Mouse (Mus musculus) gastrocnemius, postnatal 25 days (tissue): ENCODE measurements around the gene Krt14. TPM values are rescaled to one million over a fixed set of nuclear protein-coding genes. Genes with fewer than 3 reads are reported as not detected.
"Not testable (repeated sequence)": the region's sequence is repeated elsewhere in the genome, so short reads cannot be mapped to it uniquely, and the experiment has no call there.

Experiments
- DNase-seq: peaks from one replicate; pipeline ENCODE4 v3.0.0; 2022
- long read RNA-seq, 2 experiments: library from polyadenylated mRNA; stranded (forward); transcript quantifications; one replicate each; pipeline ENCODE4 v2.0.0; 2021
- total RNA-seq, 2 experiments: library from RNA; stranded (reverse); gene quantifications; 1 replicate in 1 of 2; 2 replicates in 1 of 2; pipeline ENCODE4 v1.2.3; 2021

Krt14 gene
- not detected for total RNA-seq
- long read RNA-seq, experiment 1 = 0 reads
- long read RNA-seq, experiment 2 = 0 reads

- DNase-seq = no peak
Measured at GRCm38 (mm10) chr11:100207498-100207897, at the start of gene Krt14. Gene Krt14, minus strand, starts transcription at chr11:100207548.

GRCm38 (mm10) chr11:100255514-100255913, 48.2 kb upstream of the Krt14 start:
- no peak for DNase-seq

- no peak for DNase-seq
Measured at GRCm38 (mm10) chr11:100254360-100255090, 47.2 kb upstream of the Krt14 start.

GRCm38 (mm10) chr11:100248852-100249465, 41.6 kb upstream of the Krt14 start, which contains the start of gene Krt16:
Gene Krt16, minus strand, starts transcription at chr11:100248902.
- DNase-seq = no peak

- not testable (repeated sequence) for DNase-seq
Measured at GRCm38 (mm10) chr11:100246471-100246870, 39.1 kb upstream of the Krt14 start.

GRCm38 (mm10) chr11:100240272-100240671, 32.9 kb upstream of the Krt14 start:
- not testable (repeated sequence) for DNase-seq

- DNase-seq = no peak
Measured at GRCm38 (mm10) chr11:100221741-100222140, 14.4 kb upstream of the Krt14 start.

- no peak for DNase-seq
Measured at GRCm38 (mm10) chr11:100219304-100219703, 12.0 kb upstream of the Krt14 start.

GRCm38 (mm10) chr11:100208542-100208941, 1.2 kb upstream of the Krt14 start:
- DNase-seq = no peak

- DNase-seq = no peak
Measured at GRCm38 (mm10) chr11:100203448-100203847, 3.9 kb downstream of the Krt14 start.

- no peak for DNase-seq
Measured at GRCm38 (mm10) chr11:100202906-100203305, 4.4 kb downstream of the Krt14 start.

GRCm38 (mm10) chr11:100200104-100200820, 7.1 kb downstream of the Krt14 start:
- no peak for DNase-seq

GRCm38 (mm10) chr11:100198666-100199065, 8.7 kb downstream of the Krt14 start:
- no peak for DNase-seq

GRCm38 (mm10) chr11:100192992-100193391, 14.4 kb downstream of the Krt14 start, which contains the start of gene Krt9:
Gene Krt9, minus strand, starts transcription at chr11:100193246.
- DNase-seq = no peak

- no peak for DNase-seq
Measured at GRCm38 (mm10) chr11:100191820-100192219, 15.5 kb downstream of the Krt14 start.

- DNase-seq = no peak
Measured at GRCm38 (mm10) chr11:100186736-100187135, 20.6 kb downstream of the Krt14 start.

GRCm38 (mm10) chr11:100181725-100182124, 25.6 kb downstream of the Krt14 start:
- DNase-seq = no peak

GRCm38 (mm10) chr11:100179260-100179659, 28.1 kb downstream of the Krt14 start:
- DNase-seq = no peak

GRCm38 (mm10) chr11:100178307-100178706, 29.0 kb downstream of the Krt14 start:
- DNase-seq = no peak

GRCm38 (mm10) chr11:100176791-100177190, 30.6 kb downstream of the Krt14 start:
- DNase-seq = no peak

GRCm38 (mm10) chr11:100168765-100169762, 38.3 kb downstream of the Krt14 start:
- peak; percentile 17 for DNase-seq

GRCm38 (mm10) chr11:100168071-100168470, 39.3 kb downstream of the Krt14 start:
- DNase-seq = no peak
